Mouse (Mus musculus) kidney, adult 2 months (tissue): ENCODE data around the gene Ly86. TPM values are rescaled to one million over a fixed set of nuclear protein-coding genes. Genes with fewer than 3 reads are reported as not detected.

Experiments
- DNase-seq: peaks from one replicate; pipeline ENCODE4 v3.0.0; 2021
- H3K27ac ChIP-seq: fragments of 200-500 bp; 2 replicates; pipeline ENCODE4 v1.5.1; 2012; ENCODE audit warnings: low read depth, low read length, control low read depth, inconsistent platforms; ENCODE audit not compliant: insufficient read depth
- H3K27me3 ChIP-seq: fragments of 200-500 bp; replicated peaks from 2 replicates; pipeline ENCODE4 v1.6.1; 2012; ENCODE audit warnings: mild to moderate bottlenecking, moderate library complexity, low read length, inconsistent platforms; ENCODE audit not compliant: control insufficient read depth, insufficient read depth
- H3K36me3 ChIP-seq: fragments of 200-500 bp; 2 replicates; pipeline ENCODE4 v1.6.1; 2012; ENCODE audit warnings: mild to moderate bottlenecking, moderate library complexity, low read length, inconsistent platforms; ENCODE audit not compliant: control insufficient read depth, insufficient read depth
- H3K4me1 ChIP-seq: fragments of 200-500 bp; 2 replicates; pipeline ENCODE4 v1.6.1; 2011; ENCODE audit warnings: low read length; ENCODE audit not compliant: control insufficient read depth, insufficient read depth
- H3K4me3 ChIP-seq: fragments of 200-500 bp; 2 replicates; pipeline ENCODE4 v1.5.1; 2011; ENCODE audit warnings: mild to moderate bottlenecking, low read depth, low read length, control low read depth; ENCODE audit not compliant: insufficient read depth
- CTCF ChIP-seq: fragments of 200-500 bp; conservative IDR thresholded peaks from 2 replicates; pipeline ENCODE4 v1.5.1; 2011; ENCODE audit warnings: low read depth, mild to moderate bottlenecking, control low read depth, low read length, moderate library complexity, mixed read lengths; ENCODE audit not compliant: insufficient read depth, insufficient read length
- POLR2A ChIP-seq: fragments of 200-500 bp; IDR thresholded peaks from one replicate; pipeline ENCODE4 v1.6.1; 2011; ENCODE audit warnings: low read depth, low read length, control low read depth
- WGBS: fragments of 180-500 bp; shearing (Covaris S2); methylation state at CpG from one replicate; pipeline ENCODE4 v1.1.7; 2018; 5-methylcytosine and 5-hydroxymethylcytosine counted together
- polyA plus RNA-seq: library from polyadenylated mRNA; depleted of rRNA; stranded (reverse); fragments of >200 nt; gene quantifications from 2 replicates; pipeline ENCODE4 v1.2.3, GENCODE M21; 2012

Gene Ly86
- polyA plus RNA-seq, 1 experiment, result 8.4 TPM

DNA sequence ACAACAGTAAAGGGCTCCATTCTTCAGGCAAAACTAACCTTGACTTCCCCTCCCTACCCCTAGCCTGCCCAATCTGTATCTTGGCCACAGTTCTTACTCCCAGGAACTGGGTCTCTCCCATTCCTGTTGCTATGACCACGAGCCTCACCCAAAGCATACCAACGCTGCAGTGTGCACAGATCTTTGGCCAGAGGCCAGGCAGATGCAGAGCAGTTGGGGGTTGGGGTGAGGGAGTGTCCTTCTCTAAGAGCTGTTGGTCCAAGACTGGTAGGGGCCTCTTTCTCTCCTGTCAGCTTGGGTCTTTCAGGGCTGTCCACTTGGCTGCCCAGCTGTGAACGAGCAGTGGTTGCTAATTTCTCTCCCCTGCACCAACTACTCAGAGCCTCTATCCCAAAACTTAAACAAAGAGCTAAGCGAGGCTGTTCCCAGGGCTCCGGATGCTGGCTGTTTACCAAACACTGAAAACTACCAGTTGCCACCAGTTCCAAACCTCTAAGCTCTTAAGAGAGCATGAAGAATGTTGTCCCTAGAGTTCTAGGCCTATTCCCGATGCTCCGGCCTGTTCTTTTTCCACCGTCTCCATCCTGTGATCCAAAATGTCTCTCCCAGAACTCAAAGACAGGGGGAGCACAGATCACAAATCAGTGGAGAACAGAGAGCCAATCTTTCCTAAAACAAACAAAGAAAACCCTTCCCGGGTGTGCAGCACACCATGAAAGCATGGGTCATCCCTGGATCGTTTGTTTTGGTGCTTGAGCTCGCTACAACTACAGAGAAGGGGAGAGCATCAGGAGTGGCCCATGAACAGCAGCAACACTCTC, 112.2 kb downstream of the Ly86 start:
- H3K4me3 ChIP-seq, result no peak overlapping the region
- no peak for TF ChIP-seq POLR2A
- no peak for TF ChIP-seq CTCF
- WGBS, result 38% methylated on average over 11 of the region's 11 CpGs
- H3K27ac ChIP-seq, result peak overlapping the region; percentile 0; the same call in 1 of the 2 replicates
- no peaks in the 10 kb centered on the region for H3K36me3 ChIP-seq
- H3K4me1 ChIP-seq, result peaks cover 24% of the 10 kb centered on the region; the same call in 1 of the 2 replicates
- H3K27me3 ChIP-seq, result no peaks in the 10 kb centered on the region
- peak; percentile 76 for DNase-seq

DNA sequence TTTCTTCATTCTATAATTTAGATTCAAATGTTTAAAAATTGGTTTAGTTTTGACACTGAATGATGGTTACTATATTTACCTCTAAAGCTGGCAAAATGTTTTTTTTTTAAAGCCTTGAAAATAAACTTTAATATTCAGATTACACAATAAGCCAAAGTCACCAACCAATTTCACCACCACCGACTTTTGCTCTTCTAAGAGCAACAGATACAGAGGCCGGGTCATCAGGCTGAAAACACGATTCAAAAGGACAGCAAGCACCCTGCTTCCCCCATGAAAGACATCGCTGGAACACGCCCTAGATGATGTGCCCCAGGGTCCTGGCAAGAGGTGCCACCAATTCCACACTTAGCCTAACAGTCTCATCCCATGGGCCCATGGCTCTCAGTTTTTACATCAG, 113.5 kb downstream of the Ly86 start:
- H3K4me1 ChIP-seq, result peaks cover 16% of the 10 kb centered on the region; the same call in 1 of the 2 replicates
- H3K36me3 ChIP-seq, result no peaks in the 10 kb centered on the region
- no peaks in the 10 kb centered on the region for H3K27me3 ChIP-seq
- no peak for DNase-seq
- no peak overlapping the region for H3K27ac ChIP-seq
- 87% methylated on average over 5 of the region's 5 CpGs for WGBS
- no peak overlapping the region for H3K4me3 ChIP-seq
- TF ChIP-seq POLR2A, result no peak
- no peak for TF ChIP-seq CTCF

DNA sequence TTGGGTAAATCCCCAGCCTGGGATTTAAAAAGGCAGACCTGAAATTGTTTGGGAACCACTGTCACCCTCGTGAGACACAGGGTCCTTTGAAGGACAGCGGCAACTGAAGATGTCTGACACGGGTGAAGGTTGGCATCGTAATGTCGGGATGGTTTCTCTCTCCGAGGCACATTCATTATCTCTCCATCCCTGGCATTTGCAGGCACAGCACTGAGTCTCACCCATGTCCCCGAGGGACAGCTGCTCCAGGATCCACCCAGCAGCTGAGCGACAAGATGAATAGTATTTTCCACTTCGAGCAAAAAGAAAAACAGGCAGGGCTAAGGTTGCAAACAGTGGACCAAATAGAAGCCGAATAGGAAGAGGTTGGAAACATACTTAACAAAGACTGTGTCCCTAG, 114.0 kb downstream of the Ly86 start:
- no peak for DNase-seq

DNA sequence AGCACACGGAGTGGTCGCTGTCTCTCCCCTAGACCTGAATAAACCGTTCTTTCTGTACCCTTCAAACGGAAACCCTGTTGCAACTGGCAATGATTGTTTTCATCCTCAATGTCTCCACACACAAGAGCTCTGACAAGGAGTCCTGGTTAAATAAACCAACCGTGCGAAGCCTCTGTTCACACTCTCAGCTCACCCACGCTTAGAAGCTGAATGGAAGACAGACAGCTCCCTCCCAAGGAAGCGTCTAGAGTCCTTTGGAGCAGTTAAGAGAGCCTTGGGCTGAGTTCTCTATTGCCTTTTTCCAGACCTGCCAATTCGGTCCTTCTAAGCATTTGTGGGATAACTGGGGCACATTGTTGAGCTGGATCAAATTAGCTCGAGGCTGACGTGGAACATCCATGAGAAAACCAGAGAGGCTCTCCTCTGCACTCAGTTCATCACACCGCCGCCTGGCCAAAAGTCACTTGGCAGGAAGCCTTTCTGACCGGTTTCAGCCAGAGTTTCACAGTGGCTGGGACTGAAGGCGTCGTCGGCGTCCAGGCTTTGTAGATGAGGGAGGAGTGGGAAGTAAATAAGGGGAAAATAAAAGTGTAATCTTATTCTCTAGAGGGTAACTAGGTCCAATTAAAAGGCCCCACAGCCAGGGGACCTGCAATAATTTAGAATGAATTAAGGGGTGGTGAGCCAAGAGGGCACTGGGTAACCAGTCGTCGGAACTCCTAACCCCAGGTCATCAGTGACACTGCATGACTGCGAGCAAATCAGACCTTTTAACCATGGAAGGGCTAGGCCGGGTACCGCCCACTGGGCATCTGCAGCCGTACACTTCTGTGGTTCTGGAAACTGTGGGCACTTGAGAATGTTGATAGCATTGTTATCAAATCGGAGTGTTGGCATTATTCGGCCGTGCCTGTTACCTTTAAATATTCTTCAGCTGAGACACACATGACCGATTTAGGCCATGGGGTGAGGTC, 115.2 kb downstream of the Ly86 start:
- peak; percentile 96 for DNase-seq
- H3K36me3 ChIP-seq, result no peaks in the 10 kb centered on the region
- H3K4me3 ChIP-seq, result no peak overlapping the region
- TF ChIP-seq POLR2A, result no peak
- no peak for TF ChIP-seq CTCF
- no peaks in the 10 kb centered on the region for H3K27me3 ChIP-seq
- peaks cover 16% of the 10 kb centered on the region; the same call in 1 of the 2 replicates for H3K4me1 ChIP-seq
- peak overlapping the region; percentile 54 for H3K27ac ChIP-seq
- WGBS, result 33% methylated on average over 28 of the region's 28 CpGs

More for the DNA sequence above, 114.0 kb downstream of the Ly86 start:
- H3K4me3 ChIP-seq, result no peak overlapping the region
- no peaks in the 10 kb centered on the region for H3K36me3 ChIP-seq
- H3K4me1 ChIP-seq, result peaks cover 16% of the 10 kb centered on the region; the same call in 1 of the 2 replicates
- 76% methylated on average over 10 of the region's 10 CpGs for WGBS
- TF ChIP-seq CTCF, result no peak
- TF ChIP-seq POLR2A, result no peak
- no peaks in the 10 kb centered on the region for H3K27me3 ChIP-seq
- peak overlapping the region; percentile 54; the same call in 1 of the 2 replicates for H3K27ac ChIP-seq

DNA sequence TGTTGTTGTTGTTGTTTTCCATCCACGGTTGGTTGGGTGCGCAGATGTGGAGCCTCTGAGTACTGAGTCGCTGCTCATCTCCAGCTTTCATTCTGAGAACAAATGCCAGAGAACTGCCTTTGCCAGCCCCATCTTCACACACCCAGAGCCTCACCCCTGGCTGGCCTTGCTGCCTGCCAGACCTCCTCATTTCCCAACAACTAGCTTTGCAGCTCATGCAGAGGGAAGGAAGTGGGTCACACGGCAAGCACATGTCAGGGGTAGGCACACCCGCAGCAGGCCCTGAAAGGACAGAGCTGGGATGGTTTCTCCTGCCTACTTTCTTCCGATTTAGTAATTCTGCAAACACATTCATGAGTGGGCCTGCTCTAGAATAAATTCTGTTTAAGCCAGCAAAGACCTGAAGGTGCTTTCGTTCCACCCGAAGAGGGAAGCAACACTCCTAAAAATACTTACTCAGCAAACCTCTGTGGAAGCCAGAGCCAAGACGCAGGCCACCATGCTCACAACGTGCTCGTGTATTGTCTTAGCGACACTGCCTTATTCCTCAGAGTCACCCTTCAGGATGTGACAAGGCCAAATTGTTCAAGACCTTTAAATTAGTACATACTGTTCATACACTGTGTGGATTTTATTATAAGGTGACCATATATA, 117.2 kb downstream of the Ly86 start:
- no peak for DNase-seq
- TF ChIP-seq POLR2A, result no peak
- TF ChIP-seq CTCF, result no peak
- Histone ChIP-seq H3K36me3 (no peaks in the 10 kb centered on the region), H3K27me3 (no peaks in the 10 kb centered on the region), H3K4me3 (no peak overlapping the region), H3K27ac (no peak overlapping the region), H3K4me1 (peaks cover 12% of the 10 kb centered on the region; the same call in 1 of the 2 replicates)
- WGBS, result 89% methylated on average over 12 of the region's 12 CpGs

DNA sequence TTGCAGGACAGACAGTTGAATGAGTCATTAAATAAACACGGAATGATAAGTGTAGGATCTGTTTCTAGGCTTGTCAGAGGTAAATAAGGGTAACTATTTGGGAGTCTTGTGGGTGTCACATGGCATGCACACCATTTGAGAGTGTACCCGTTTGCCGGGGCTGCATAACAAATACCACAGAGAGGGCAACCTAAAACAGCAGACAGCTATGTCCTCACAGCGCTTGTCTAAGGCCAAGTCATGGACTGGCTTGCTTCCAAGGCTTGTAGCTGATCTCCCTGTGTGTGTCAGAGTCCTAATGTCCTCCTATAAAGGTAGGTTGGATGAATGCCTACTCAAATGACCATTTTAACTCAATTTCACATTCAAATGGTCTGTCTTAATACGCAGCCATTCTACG, 120.7 kb downstream of the Ly86 start:
- Histone ChIP-seq H3K27ac (no peak overlapping the region), H3K4me1 (no peaks in the 10 kb centered on the region), H3K36me3 (no peaks in the 10 kb centered on the region), H3K4me3 (no peak overlapping the region), H3K27me3 (no peaks in the 10 kb centered on the region)
- WGBS, result 74% methylated on average over 6 of the region's 6 CpGs
- no peak for DNase-seq
- TF ChIP-seq CTCF (no peak), POLR2A (no peak)
